8 mouse cellular contexts compared by ENCODE assay signal in the genomic region with DNA sequence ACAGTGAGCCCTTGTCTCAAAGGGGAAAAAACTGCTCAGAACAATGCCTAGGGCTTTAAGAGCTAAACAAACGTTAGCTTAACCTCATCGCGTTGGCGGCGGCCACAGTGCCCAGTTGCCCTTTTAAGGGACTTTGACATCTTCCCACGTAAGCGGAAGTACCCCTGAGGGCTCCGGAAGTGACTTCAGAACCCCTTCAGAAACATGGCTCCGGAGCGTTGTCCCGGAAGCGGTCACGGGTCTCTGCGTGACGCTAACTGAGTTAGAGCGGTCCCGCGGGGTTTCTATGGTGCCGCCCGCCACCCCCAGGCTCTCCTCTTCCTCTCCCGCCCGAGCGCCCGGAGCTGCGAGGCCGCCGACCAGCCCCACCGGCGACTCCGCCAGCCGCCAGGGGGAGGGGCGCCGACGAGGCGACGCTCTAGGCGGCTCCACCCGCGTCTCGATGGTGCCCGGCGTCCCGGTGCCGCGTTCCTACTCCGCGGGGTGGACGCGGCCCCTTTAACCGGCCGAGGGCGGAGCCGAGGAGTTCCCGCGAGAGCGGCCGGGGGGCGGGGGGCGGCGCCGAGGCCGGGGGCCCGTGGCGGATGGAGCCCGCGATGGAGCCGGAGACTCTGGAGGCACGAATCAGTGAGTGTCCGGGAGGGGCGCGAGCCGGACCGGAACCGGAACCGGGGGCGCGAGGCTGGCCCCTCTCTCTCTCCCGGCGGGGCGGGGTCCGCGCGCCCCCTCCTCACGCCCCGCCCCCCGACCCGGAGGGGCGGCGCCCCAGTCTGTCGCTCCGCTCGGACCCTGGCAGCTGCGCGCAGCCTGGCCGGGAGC. TPM values are rescaled to one million over a fixed set of nuclear protein-coding genes. Genes with fewer than 3 reads are reported as not detected.
DNase-seq lines count a peak whose midpoint lies in the region; ATAC-seq and TF ChIP-seq lines count a peak whose summit lies in the region.

A gene (plus strand): TSS at position 200 of the 819 bp plus-strand sequence.

- H3K27ac ChIP-seq in bone marrow, adult 2 months (ENCODE audit: control insufficient read depth, insufficient read depth, low read depth, low read length, poor library complexity): peak within 1 kb of the TSS; percentile 98
- H3K27ac ChIP-seq in embryonic facial prominence, embryonic 15.5 days (replicated peaks): peak within 1 kb of the TSS; percentile 100
- H3K27ac ChIP-seq in limb, embryonic 14.5 days (replicated peaks; ENCODE audit: low read depth, low read length): peak within 1 kb of the TSS; percentile 99
- peak within 1 kb of the TSS; percentile 99 for H3K27ac ChIP-seq in midbrain, postnatal 0 days (ENCODE audit: low read depth, low read length)

- H3K4me3 ChIP-seq in bone marrow, adult 2 months (replicated peaks; ENCODE audit: control insufficient read depth, low read depth, low read length): peak within 1 kb of the TSS; percentile 56
- peak within 1 kb of the TSS; percentile 83 for H3K4me3 ChIP-seq in embryonic facial prominence, embryonic 15.5 days (replicated peaks)
- peak within 1 kb of the TSS; percentile 77 for H3K4me3 ChIP-seq in limb, embryonic 14.5 days (replicated peaks; ENCODE audit: low read length)
- H3K4me3 ChIP-seq in midbrain, postnatal 0 days (ENCODE audit: low read depth, low read length): peak within 1 kb of the TSS; percentile 64

- no peaks in the 10 kb centered on the region; the same call in 1 of the 2 replicates for H3K4me1 ChIP-seq in bone marrow, adult 2 months (ENCODE audit: control insufficient read depth, insufficient read depth, low read length)
- peaks cover 53% of the 10 kb centered on the region for H3K4me1 ChIP-seq in embryonic facial prominence, embryonic 15.5 days
- H3K4me1 ChIP-seq in limb, embryonic 14.5 days (ENCODE audit: control insufficient read depth, insufficient read depth, low read length): peaks cover 21% of the 10 kb centered on the region
- peaks cover 11% of the 10 kb centered on the region for H3K4me1 ChIP-seq in midbrain, postnatal 0 days (ENCODE audit: insufficient read depth, low read length)

- peaks cover 24% of the 10 kb centered on the region for H3K36me3 ChIP-seq in embryonic facial prominence, embryonic 15.5 days
- peaks cover 19% of the 10 kb centered on the region for H3K36me3 ChIP-seq in limb, embryonic 14.5 days (ENCODE audit: control insufficient read depth, insufficient read depth, low read length)
- peaks cover 19% of the 10 kb centered on the region for H3K36me3 ChIP-seq in midbrain, postnatal 0 days (ENCODE audit: insufficient read depth, low read length)

- no peaks in the 10 kb centered on the region for H3K27me3 ChIP-seq in embryonic facial prominence, embryonic 15.5 days
- H3K27me3 ChIP-seq in limb, embryonic 14.5 days (ENCODE audit: control insufficient read depth, insufficient read depth, low read length): no peaks in the 10 kb centered on the region
- H3K27me3 ChIP-seq in midbrain, postnatal 0 days (ENCODE audit: insufficient read depth, low read length): no peaks in the 10 kb centered on the region

- no peak; the same call in 1 of the 2 replicates for TF ChIP-seq CTCF in bone marrow, adult 2 months (IDR thresholded peaks at IDR 0.05; ENCODE audit: control insufficient read depth, insufficient read depth, low read length)
- TF ChIP-seq CTCF in midbrain, postnatal 0 days (IDR thresholded peaks at IDR 0.05): peak; percentile 38

- no peaks in the 10 kb centered on the region for H3K9me3 ChIP-seq in embryonic facial prominence, embryonic 15.5 days (replicated peaks)
- no peaks in the 10 kb centered on the region for H3K9me3 ChIP-seq in limb, embryonic 14.5 days (ENCODE audit: control insufficient read depth, low read length)
- H3K9me3 ChIP-seq in midbrain, postnatal 0 days (ENCODE audit: low read length): no peaks in the 10 kb centered on the region

- peak within 1 kb of the TSS; percentile 71 for H3K9ac ChIP-seq in embryonic facial prominence, embryonic 15.5 days
- peak within 1 kb of the TSS; percentile 90 for H3K9ac ChIP-seq in limb, embryonic 14.5 days (ENCODE audit: low read depth, low read length, severe bottlenecking)
- H3K9ac ChIP-seq in midbrain, postnatal 0 days (replicated peaks; ENCODE audit: low read length, poor library complexity, severe bottlenecking): peak within 1 kb of the TSS; percentile 91

- ATAC-seq in embryonic facial prominence, embryonic 15.5 days (ENCODE audit: insufficient number of reproducible peaks, low FRiP score, low TSS enrichment, low read depth): peak; percentile 92
- peak; percentile 89 for ATAC-seq in limb, embryonic 14.5 days (ENCODE audit: low FRiP score, low read depth)
- ATAC-seq in midbrain, postnatal 0 days (ENCODE audit: low FRiP score): peak; percentile 90

- H3K4me2 ChIP-seq in embryonic facial prominence, embryonic 15.5 days (replicated peaks): peak within 1 kb of the TSS; percentile 80
- peak within 1 kb of the TSS; percentile 85 for H3K4me2 ChIP-seq in limb, embryonic 14.5 days (replicated peaks; ENCODE audit: low read depth, low read length, severe bottlenecking)
- H3K4me2 ChIP-seq in midbrain, postnatal 0 days (ENCODE audit: low read depth, low read length, poor library complexity, severe bottlenecking): peak within 1 kb of the TSS; percentile 84

- TF ChIP-seq POLR2A in bone marrow, adult 2 months (IDR thresholded peaks at IDR 0.05; ENCODE audit: borderline replicate concordance, control insufficient read depth, low read depth, low read length): peak; percentile 53; the same call in 1 of the 2 replicates
- peak; percentile 47; the same call in 1 of the 2 replicates for TF ChIP-seq POLR2A in limb, embryonic 14.5 days (IDR thresholded peaks at IDR 0.05; ENCODE audit: borderline replicate concordance, extremely low read depth, insufficient read depth, insufficient read length)

- under 1% methylated on average over 82 of the region's 95 CpGs for WGBS in bone marrow, adult 2 months
- WGBS in embryonic facial prominence, embryonic 15.5 days: under 1% methylated on average over 66 of the region's 95 CpGs
- 1% methylated on average over 55 of the region's 95 CpGs for WGBS in limb, embryonic 14.5 days
- WGBS in midbrain, postnatal 0 days: 1% methylated on average over 61 of the region's 95 CpGs

- DNase-seq in 416B (ENCODE audit: low read depth): peak; percentile 98
- DNase-seq in heart, adult 8-10 months (ENCODE audit: low spot score): peak; percentile 96
- peak; percentile 98 for DNase-seq in kidney, adult 9 months
- DNase-seq in limb, embryonic 14.5 days (ENCODE audit: low spot score): peak; percentile 97
- DNase-seq in midbrain, postnatal 0 days (ENCODE audit: low spot score): peak; percentile 99
- peak; percentile 75 to 85 for DNase-seq in spleen, postnatal 14 days (ENCODE audit: low spot score in 2 of 2)

RNA-seq across cellular contexts. Expression of the gene that starts here (rescaled TPM):
- polyA plus RNA-seq in bone marrow, adult 2 months (2011; ENCODE audit: insufficient read depth, insufficient read length, low replicate concordance, missing spikeins): 25.8 and 55.3 TPM in 2 replicates
- 56.0 and 62.0 TPM in 2 replicates for polyA plus RNA-seq in embryonic facial prominence, embryonic 15.5 days (2015; fragmentation: Nextera tagmentation; extraction: Ambion mirVana)
- 10 to 100 TPM; 44.8 to 49.1 (median 46.3) TPM for total RNA-seq in heart, adult 8-10 months (2022)
- 60.6 and 80.6 TPM in 2 replicates for polyA plus RNA-seq in limb, embryonic 14.5 days (2012; rRNA removed)
- 43.6 and 45.0 TPM in 2 replicates for polyA plus RNA-seq in limb, embryonic 14.5 days (2014; fragmentation: Nextera tagmentation; extraction: Ambion mirVana)
- total RNA-seq in midbrain, postnatal 0 days (2014; rRNA removed): 37.0 and 42.8 TPM in 2 replicates
- polyA plus RNA-seq in midbrain, postnatal 0 days (2015; fragmentation: Nextera tagmentation; extraction: Ambion mirVana): 42.4 and 43.4 TPM in 2 replicates

Comparison
In these comparisons a context has a peak if more than half of its experiments do, and no peak if none do; other contexts are left out.
1. Peak in every context shown above with its lines: DNase-seq, ATAC-seq, H3K4me3 ChIP-seq and H3K27ac ChIP-seq.